Mouse (Mus musculus): ENCODE measurements around the gene Nr1i3. TPM values are rescaled to one million over a fixed set of nuclear protein-coding genes. Genes with fewer than 3 reads are reported as not detected.

The Nr1i3 gene
- 0.08 and 0.43 TPM in 2 replicates for polyA plus RNA-seq (2012; rRNA removed)

- H3K4me3 ChIP-seq (ENCODE audit: control insufficient read depth, insufficient read depth, low read length): no peak within 1 kb of the TSS
- DNase-seq: no peak
- H3K27ac ChIP-seq (ENCODE audit: control insufficient read depth, insufficient read depth, low read length): no peak within 1 kb of the TSS
Observed at GRCm38 (mm10) chr1:171213801-171214496, at the start of gene Nr1i3. Gene Nr1i3 (plus strand): TSS chr1:171213970.

DNA sequence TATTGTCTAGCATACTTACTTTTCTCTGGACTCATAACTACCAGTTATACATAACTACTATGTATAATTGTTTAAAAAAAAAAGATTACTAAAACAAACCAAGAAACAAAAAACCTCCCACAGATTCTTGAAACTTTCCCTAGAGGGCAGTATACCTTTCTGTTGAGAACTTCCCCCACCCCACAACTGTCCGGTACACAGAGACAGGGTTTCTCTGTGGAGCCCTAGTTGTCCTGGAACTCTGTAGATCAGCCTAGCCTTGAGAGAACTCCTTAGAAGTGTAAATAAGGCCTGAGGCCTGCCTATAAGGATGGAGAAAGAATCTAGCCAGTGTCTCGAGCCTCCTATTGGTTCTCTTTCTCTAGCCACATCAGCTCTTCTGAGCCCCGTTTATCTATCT lies 49.5 kb upstream of the Nr1i3 start:
- no peak for DNase-seq
- Histone ChIP-seq H3K27ac (ENCODE audit: control insufficient read depth, insufficient read depth, low read length) (no peak overlapping the region), H3K4me3 (ENCODE audit: control insufficient read depth, insufficient read depth, low read length) (no peak overlapping the region), H3K4me1 (replicated peaks; ENCODE audit: control insufficient read depth, insufficient read depth, low read length) (no peaks in the 10 kb centered on the region), H3K36me3 (ENCODE audit: control insufficient read depth, insufficient read depth, low read length) (no peaks in the 10 kb centered on the region), H3K27me3 (ENCODE audit: control insufficient read depth, insufficient read depth, low read length) (no peaks in the 10 kb centered on the region; the same call in 1 of the 2 replicates)
- WGBS: 60% methylated on average over 3 of the region's 3 CpGs
- TF ChIP-seq POLR2A (IDR thresholded peaks at IDR 0.05; ENCODE audit: control insufficient read depth, extremely low read depth, insufficient read depth, low read length, poor library complexity) (no peak), CTCF (IDR thresholded peaks at IDR 0.05; ENCODE audit: borderline replicate concordance, control insufficient read depth, extremely low read depth, insufficient read depth, low read length, poor library complexity) (no peak)

More at GRCm38 (mm10) chr1:171213801-171214496, at the start of gene Nr1i3:
- no peak for TF ChIP-seq POLR2A (IDR thresholded peaks at IDR 0.05; ENCODE audit: control insufficient read depth, extremely low read depth, insufficient read depth, low read length, poor library complexity)
- TF ChIP-seq CTCF (IDR thresholded peaks at IDR 0.05; ENCODE audit: borderline replicate concordance, control insufficient read depth, extremely low read depth, insufficient read depth, low read length, poor library complexity): no peak
- H3K36me3 ChIP-seq (ENCODE audit: control insufficient read depth, insufficient read depth, low read length): no peaks in the 10 kb centered on the region
- WGBS: 92% methylated on average over 10 of the region's 10 CpGs
- H3K27me3 ChIP-seq (ENCODE audit: control insufficient read depth, insufficient read depth, low read length): no peaks in the 10 kb centered on the region
- H3K4me1 ChIP-seq (replicated peaks; ENCODE audit: control insufficient read depth, insufficient read depth, low read length): no peaks in the 10 kb centered on the region

DNA sequence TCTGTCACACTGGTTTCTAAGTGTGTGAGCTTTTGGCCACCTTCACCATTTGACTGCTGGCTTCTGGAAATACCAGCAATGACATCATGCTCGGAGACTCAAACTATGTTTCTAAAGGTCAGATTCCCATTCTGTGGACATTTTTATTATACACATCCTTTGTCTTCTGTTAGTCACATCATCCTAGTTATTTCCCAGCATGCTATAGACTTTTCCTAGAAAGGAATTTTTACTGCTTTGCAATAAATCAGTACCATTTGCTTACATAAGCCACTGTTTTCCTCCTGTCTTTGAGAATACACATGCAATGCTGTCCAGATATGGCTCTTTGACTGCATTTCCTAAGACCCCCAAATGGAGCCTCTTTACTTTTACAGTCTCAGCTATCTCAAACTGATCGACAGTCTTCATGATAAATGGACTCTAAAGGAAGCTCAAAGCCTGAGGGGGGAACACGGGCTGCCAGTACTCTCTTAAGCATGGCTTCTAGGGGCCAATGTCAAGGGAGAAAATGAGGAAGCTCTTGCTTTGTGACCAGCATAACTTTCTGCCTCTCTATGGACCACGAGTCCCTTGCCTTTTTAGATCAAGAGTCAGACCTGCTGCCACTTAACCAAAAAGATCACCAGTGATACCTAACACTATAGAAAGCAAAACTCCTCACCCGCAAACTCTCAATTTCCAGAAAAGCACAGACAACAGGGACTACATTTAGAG lies 48.0 kb upstream of the Nr1i3 start:
- Histone ChIP-seq H3K4me1 (replicated peaks; ENCODE audit: control insufficient read depth, insufficient read depth, low read length) (no peaks in the 10 kb centered on the region), H3K27ac (ENCODE audit: control insufficient read depth, insufficient read depth, low read length) (no peak overlapping the region), H3K27me3 (ENCODE audit: control insufficient read depth, insufficient read depth, low read length) (no peaks in the 10 kb centered on the region), H3K36me3 (ENCODE audit: control insufficient read depth, insufficient read depth, low read length) (no peaks in the 10 kb centered on the region), H3K4me3 (ENCODE audit: control insufficient read depth, insufficient read depth, low read length) (no peak overlapping the region)
- WGBS: 44% methylated on average over 5 of the region's 5 CpGs
- TF ChIP-seq POLR2A (IDR thresholded peaks at IDR 0.05; ENCODE audit: control insufficient read depth, extremely low read depth, insufficient read depth, low read length, poor library complexity): no peak
- TF ChIP-seq CTCF (IDR thresholded peaks at IDR 0.05; ENCODE audit: borderline replicate concordance, control insufficient read depth, extremely low read depth, insufficient read depth, low read length, poor library complexity): no peak
- DNase-seq: no peak

GRCm38 (mm10) chr1:171168906-171169305 lies 44.9 kb upstream of the Nr1i3 start:
- no peak overlapping the region for H3K4me3 ChIP-seq (ENCODE audit: control insufficient read depth, insufficient read depth, low read length)
- no peaks in the 10 kb centered on the region for H3K27me3 ChIP-seq (ENCODE audit: control insufficient read depth, insufficient read depth, low read length)
- WGBS: 91% methylated on average over 12 of the region's 12 CpGs
- no peaks in the 10 kb centered on the region for H3K36me3 ChIP-seq (ENCODE audit: control insufficient read depth, insufficient read depth, low read length)
- DNase-seq: no peak
- H3K4me1 ChIP-seq (replicated peaks; ENCODE audit: control insufficient read depth, insufficient read depth, low read length): no peaks in the 10 kb centered on the region
- TF ChIP-seq POLR2A (IDR thresholded peaks at IDR 0.05; ENCODE audit: control insufficient read depth, extremely low read depth, insufficient read depth, low read length, poor library complexity) (no peak), CTCF (IDR thresholded peaks at IDR 0.05; ENCODE audit: borderline replicate concordance, control insufficient read depth, extremely low read depth, insufficient read depth, low read length, poor library complexity) (no peak)
- no peak overlapping the region for H3K27ac ChIP-seq (ENCODE audit: control insufficient read depth, insufficient read depth, low read length)

- WGBS: 82% methylated on average over 3 of the region's 3 CpGs
- TF ChIP-seq CTCF (IDR thresholded peaks at IDR 0.05; ENCODE audit: borderline replicate concordance, control insufficient read depth, extremely low read depth, insufficient read depth, low read length, poor library complexity) (no peak), POLR2A (IDR thresholded peaks at IDR 0.05; ENCODE audit: control insufficient read depth, extremely low read depth, insufficient read depth, low read length, poor library complexity) (no peak)
- Histone ChIP-seq H3K27ac (ENCODE audit: control insufficient read depth, insufficient read depth, low read length) (no peak overlapping the region), H3K4me3 (ENCODE audit: control insufficient read depth, insufficient read depth, low read length) (no peak overlapping the region), H3K36me3 (ENCODE audit: control insufficient read depth, insufficient read depth, low read length) (no peaks in the 10 kb centered on the region), H3K27me3 (ENCODE audit: control insufficient read depth, insufficient read depth, low read length) (no peaks in the 10 kb centered on the region), H3K4me1 (replicated peaks; ENCODE audit: control insufficient read depth, insufficient read depth, low read length) (no peaks in the 10 kb centered on the region)
- no peak for DNase-seq
Observed at GRCm38 (mm10) chr1:171169913-171170312, 43.9 kb upstream of the Nr1i3 start.

DNA sequence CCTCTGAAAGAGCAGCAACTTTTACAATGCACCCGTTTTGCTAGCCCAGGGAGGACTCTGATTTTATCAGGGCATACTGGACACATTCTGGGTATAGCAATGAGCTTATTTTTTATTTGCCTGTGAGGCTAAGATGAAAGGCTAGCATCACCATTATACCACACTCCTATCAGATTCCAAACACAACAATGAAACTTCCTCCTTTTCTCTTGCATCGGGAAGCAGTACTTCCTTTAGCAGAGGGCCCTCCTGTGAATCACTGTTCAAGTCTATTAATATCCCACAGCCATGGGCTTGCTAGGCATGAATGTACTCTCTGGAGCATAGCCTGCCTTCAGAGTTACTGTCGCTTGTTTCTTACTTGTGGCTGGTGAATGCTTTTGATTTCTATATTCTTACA lies 42.6 kb upstream of the Nr1i3 start:
- 33% methylated on average over 3 of the region's 3 CpGs for WGBS
- no peaks in the 10 kb centered on the region for H3K36me3 ChIP-seq (ENCODE audit: control insufficient read depth, insufficient read depth, low read length)
- H3K4me3 ChIP-seq (ENCODE audit: control insufficient read depth, insufficient read depth, low read length): no peak overlapping the region
- H3K4me1 ChIP-seq (replicated peaks; ENCODE audit: control insufficient read depth, insufficient read depth, low read length): no peaks in the 10 kb centered on the region
- no peak for TF ChIP-seq CTCF (IDR thresholded peaks at IDR 0.05; ENCODE audit: borderline replicate concordance, control insufficient read depth, extremely low read depth, insufficient read depth, low read length, poor library complexity)
- no peak for TF ChIP-seq POLR2A (IDR thresholded peaks at IDR 0.05; ENCODE audit: control insufficient read depth, extremely low read depth, insufficient read depth, low read length, poor library complexity)
- no peaks in the 10 kb centered on the region for H3K27me3 ChIP-seq (ENCODE audit: control insufficient read depth, insufficient read depth, low read length)
- no peak for DNase-seq
- no peak overlapping the region for H3K27ac ChIP-seq (ENCODE audit: control insufficient read depth, insufficient read depth, low read length)
